Mouse (Mus musculus): ENCODE measurements around the gene Sh2d1b1. TPM values are rescaled to one million over a fixed set of nuclear protein-coding genes. Genes with fewer than 3 reads are reported as not detected.

The Sh2d1b1 gene
- total RNA-seq, 2 experiments from 2014 or later: not detected

DNA sequence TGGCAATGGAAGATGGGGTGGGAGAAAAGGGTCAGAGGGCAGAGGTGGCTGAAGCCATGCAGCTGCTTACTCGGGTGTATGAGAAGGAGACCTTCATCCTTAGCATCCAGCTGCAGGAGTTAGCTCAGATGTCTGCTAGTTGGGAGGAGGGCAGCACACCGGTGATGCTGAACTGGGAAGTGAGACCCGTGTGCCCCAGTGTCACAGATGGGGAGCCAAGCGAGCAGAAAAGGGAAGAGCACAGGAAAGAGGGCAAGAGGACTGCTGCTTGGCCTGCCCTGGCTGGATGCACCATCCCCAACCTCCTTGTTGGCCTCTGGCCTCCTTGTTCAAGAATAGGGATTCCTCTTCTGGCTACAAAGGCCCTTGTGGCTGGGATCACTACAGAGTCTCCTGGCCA lies 22.4 kb downstream of the Sh2d1b1 start:
- no peak overlapping the region for H3K27ac ChIP-seq
- TF ChIP-seq CTCF (IDR thresholded peaks at IDR 0.05): no peak
- intact Hi-C loops (cut with DNase I): loop anchor here (1.0 kb wide), 1 partner anchor 11 kb away; no protein-coding TSS in a partner anchor
- no peak overlapping the region for H3K4me3 ChIP-seq
- DNase-seq: no peak

- Histone ChIP-seq H3K4me3 (no peak overlapping the region), H3K27ac (no peak overlapping the region)
- DNase-seq: no peak
- intact Hi-C loops (cut with DNase I): no loop called here
- TF ChIP-seq CTCF (IDR thresholded peaks at IDR 0.05): no peak
Measured at GRCm38 (mm10) chr1:170301686-170302085, 24.6 kb downstream of the Sh2d1b1 start.

DNA sequence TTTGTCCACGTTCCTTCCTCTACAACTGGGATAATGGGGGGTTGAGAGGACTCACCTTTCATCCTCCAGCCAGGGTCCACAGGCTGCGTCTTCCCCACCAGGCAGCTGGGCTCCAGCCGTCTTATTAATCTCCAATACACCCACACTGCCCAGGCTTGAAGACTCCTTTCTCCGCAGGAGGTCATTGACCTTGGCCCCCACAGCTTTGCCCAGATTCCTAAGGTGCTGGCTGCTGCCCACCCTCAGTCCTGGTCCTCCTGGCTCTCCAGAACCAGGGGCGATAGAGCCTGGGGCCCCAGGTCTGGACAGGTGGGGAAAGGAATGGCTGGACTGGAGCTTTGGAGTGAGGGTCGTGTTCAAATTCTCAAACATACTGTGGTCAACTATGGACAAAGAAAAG lies 25.3 kb downstream of the Sh2d1b1 start:
- intact Hi-C loops (cut with DNase I): no loop called here
- no peak overlapping the region for H3K4me3 ChIP-seq
- no peak overlapping the region for H3K27ac ChIP-seq
- no peak for DNase-seq
- TF ChIP-seq CTCF (IDR thresholded peaks at IDR 0.05): no peak

GRCm38 (mm10) chr1:170303103-170303502 lies 26.0 kb downstream of the Sh2d1b1 start:
- DNase-seq: no peak
- H3K4me3 ChIP-seq: no peak overlapping the region
- H3K27ac ChIP-seq: no peak overlapping the region
- intact Hi-C loops (cut with DNase I): no loop called here
- no peak for TF ChIP-seq CTCF (IDR thresholded peaks at IDR 0.05)

DNA sequence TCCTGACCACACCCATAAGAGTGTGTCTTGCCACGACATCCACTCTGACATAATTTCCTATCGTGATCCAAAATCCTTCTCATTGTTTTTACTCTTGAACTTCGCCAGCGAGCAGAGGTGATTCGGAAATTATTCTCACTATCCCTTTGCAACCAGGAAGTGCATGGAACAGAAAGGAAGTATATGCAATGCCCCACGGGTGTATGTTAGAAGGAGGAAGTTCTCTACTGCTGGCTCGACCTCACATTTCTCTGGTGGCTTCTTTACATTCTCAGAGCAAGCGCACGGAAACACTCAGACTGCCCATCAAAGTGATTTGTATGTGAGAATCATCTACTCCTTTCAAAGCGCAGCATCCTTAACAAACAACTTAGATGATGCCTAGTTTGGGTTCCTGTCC lies 27.9 kb downstream of the Sh2d1b1 start:
- DNase-seq: no peak

GRCm38 (mm10) chr1:170306232-170306631 lies 29.1 kb downstream of the Sh2d1b1 start, which contains the start of gene Gm7694:
Gene Gm7694, minus strand, starts transcription at chr1:170306332.
- no peak for TF ChIP-seq CTCF (IDR thresholded peaks at IDR 0.05)
- H3K27ac ChIP-seq: no peak within 1 kb of the TSS
- intact Hi-C loops (cut with DNase I): no loop called here
- H3K4me3 ChIP-seq: no peak within 1 kb of the TSS
- DNase-seq: no peak

More for the DNA sequence above, 27.9 kb downstream of the Sh2d1b1 start:
- intact Hi-C loops (cut with DNase I): no loop called here
- no peak overlapping the region for H3K27ac ChIP-seq
- no peak for TF ChIP-seq CTCF (IDR thresholded peaks at IDR 0.05)
- H3K4me3 ChIP-seq: no peak overlapping the region

DNA sequence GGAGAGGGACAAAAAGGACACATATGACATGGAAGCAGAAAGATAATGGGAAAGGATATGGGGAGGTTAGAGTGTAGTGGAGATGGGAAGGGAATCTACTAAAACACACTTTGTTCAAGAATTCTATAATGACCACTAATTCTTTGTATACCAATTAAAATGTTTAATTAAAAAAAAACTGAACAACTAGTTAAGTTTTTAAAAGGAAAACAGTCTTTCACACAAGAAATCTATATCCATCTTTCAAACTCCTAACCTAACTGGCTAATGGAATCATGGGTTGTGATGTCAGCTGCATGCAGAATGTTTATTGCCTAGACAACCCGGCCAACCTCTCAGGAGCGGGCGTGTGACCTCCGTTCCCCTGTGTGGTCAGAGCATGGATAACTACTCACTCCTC lies 31.4 kb downstream of the Sh2d1b1 start, which contains the start of gene Spata46:
TSS of gene Spata46 (plus strand) at position 301 of the 400 bp plus-strand sequence.
- no peak within 1 kb of the TSS for H3K4me3 ChIP-seq
- no peak within 1 kb of the TSS for H3K27ac ChIP-seq
- TF ChIP-seq CTCF (IDR thresholded peaks at IDR 0.05): no peak
- DNase-seq: no peak
- intact Hi-C loops (cut with DNase I): no loop called here

- intact Hi-C loops (cut with DNase I): no loop called here
- DNase-seq: no peak
- H3K4me3 ChIP-seq: no peak overlapping the region
- TF ChIP-seq CTCF (IDR thresholded peaks at IDR 0.05): no peak
- no peak overlapping the region for H3K27ac ChIP-seq
Measured at GRCm38 (mm10) chr1:170311431-170311830, 34.3 kb downstream of the Sh2d1b1 start.

- no peak for TF ChIP-seq CTCF (IDR thresholded peaks at IDR 0.05)
- intact Hi-C loops (cut with DNase I): no loop called here
- DNase-seq: no peak
- Histone ChIP-seq H3K27ac (no peak overlapping the region), H3K4me3 (no peak overlapping the region)
Measured at GRCm38 (mm10) chr1:170322046-170322445, 44.9 kb downstream of the Sh2d1b1 start.

GRCm38 (mm10) chr1:170323001-170323400 lies 45.9 kb downstream of the Sh2d1b1 start:
- no peak overlapping the region for H3K27ac ChIP-seq
- no peak overlapping the region for H3K4me3 ChIP-seq
- intact Hi-C loops (cut with DNase I): no loop called here
- no peak for DNase-seq
- no peak for TF ChIP-seq CTCF (IDR thresholded peaks at IDR 0.05)

GRCm38 (mm10) chr1:170324312-170324711 lies 47.2 kb downstream of the Sh2d1b1 start:
- no peak for DNase-seq
- intact Hi-C loops (cut with DNase I): no loop called here
- Histone ChIP-seq H3K4me3 (no peak overlapping the region), H3K27ac (no peak overlapping the region)
- no peak for TF ChIP-seq CTCF (IDR thresholded peaks at IDR 0.05)

DNA sequence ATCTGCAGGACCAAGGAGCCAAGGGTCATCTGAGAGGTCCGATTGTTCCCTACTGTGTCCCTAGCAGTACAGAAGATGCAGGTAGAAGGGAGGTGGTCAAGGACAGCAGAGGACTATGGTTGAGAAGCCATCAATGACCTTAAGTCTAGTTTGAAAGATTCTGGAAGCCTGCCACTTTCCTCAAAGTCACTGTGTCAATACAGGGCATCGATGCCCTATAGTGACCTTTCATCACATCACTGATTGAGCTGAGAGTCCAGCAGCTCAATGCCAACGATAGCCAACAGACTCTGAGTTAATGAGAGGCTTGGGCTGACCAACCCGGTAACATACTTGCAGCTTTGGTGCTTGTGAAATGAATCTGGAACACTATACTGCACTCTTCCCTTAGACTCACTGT lies 48.2 kb downstream of the Sh2d1b1 start:
- intact Hi-C loops (cut with DNase I): no loop called here
- no peak for DNase-seq
- Histone ChIP-seq H3K4me3 (no peak overlapping the region), H3K27ac (no peak overlapping the region)
- TF ChIP-seq CTCF (IDR thresholded peaks at IDR 0.05): no peak

- TF ChIP-seq CTCF (IDR thresholded peaks at IDR 0.05): no peak
- intact Hi-C loops (cut with DNase I): no loop called here
- no peak for DNase-seq
- H3K4me3 ChIP-seq: no peak overlapping the region
- no peak overlapping the region for H3K27ac ChIP-seq
Measured at GRCm38 (mm10) chr1:170331926-170332325, 54.8 kb downstream of the Sh2d1b1 start.

DNA sequence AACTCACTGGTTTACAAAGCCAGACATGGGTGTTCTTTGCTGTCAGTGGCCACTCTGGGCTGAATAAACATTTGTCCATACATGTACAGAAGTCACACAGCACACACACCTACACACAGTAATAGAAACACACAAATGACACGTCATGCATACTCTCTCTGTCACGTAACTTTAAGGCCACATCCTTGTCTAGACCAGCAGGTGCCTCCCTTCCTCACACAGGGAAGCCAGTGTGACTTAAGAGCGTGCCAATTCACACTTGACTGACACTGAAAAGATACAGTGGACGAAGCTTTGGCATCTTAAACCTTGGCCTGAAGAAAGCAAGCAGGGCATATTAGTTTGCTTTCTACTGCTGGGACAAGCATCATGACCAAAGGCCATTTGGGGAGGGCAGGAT lies 55.7 kb downstream of the Sh2d1b1 start:
- no peak overlapping the region for H3K27ac ChIP-seq
- no peak for DNase-seq
- TF ChIP-seq CTCF (IDR thresholded peaks at IDR 0.05): no peak
- intact Hi-C loops (cut with DNase I): no loop called here
- H3K4me3 ChIP-seq: no peak overlapping the region

Other genes starting within 250 kb of the Sh2d1b1 start
- 10 to 100 TPM; 16.4 to 22.5 TPM for gene Ddr2, start 166.6 kb upstream of the Sh2d1b1 start, total RNA-seq (2021)
- gene Uap1, start 102.4 kb upstream of the Sh2d1b1 start, total RNA-seq (2021): 10 to 100 TPM; 46.9 to 47.8 TPM
- gene Uhmk1, start 61.9 kb upstream of the Sh2d1b1 start, total RNA-seq (2021): 10 to 100 TPM; 12.6 to 15.5 TPM
- not detected for gene Sh2d1b2, start 44.6 kb upstream of the Sh2d1b1 start, total RNA-seq (2021)
- under 1 TPM; 0.45 to 0.51 TPM for gene Gm7694, start 29.0 kb downstream of the Sh2d1b1 start, total RNA-seq (2021)
- not detected for gene Spata46, start 31.5 kb downstream of the Sh2d1b1 start, total RNA-seq (2021)

All from gastrocnemius, adult 2 months (tissue).